Mouse (Mus musculus) right cerebral cortex, adult 2 months (tissue): ENCODE measurements around the gene Lix1l.

ENCODE experiments used
- DNase-seq, 2 experiments: peaks; one replicate each; pipeline ENCODE4 v3.0.0; 2021 to 2022; ENCODE audit warnings: low spot score in 2 of 2

The Lix1l gene

DNA sequence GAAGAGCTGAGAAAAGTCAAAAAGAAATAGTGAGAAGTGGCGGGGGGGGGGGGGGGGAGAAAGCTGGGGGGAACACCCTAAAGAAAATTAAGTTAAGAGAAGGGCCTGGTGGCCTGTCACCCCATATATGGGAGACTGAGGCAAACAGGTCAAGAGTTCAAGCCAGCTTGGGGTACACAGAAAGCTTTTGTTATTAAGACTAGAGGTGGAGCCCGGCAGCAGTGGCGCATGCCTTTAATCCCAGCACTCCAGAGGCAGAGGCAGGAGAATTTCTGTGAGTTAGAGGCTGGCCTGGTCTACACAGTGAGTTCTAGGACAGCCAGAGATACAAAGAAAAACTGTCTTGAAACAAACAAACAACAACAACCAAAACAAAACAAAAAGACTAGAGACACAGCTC, 35.8 kb upstream of the Lix1l start:
- no peak for DNase-seq

- DNase-seq = no peak
These were observed 34.1 kb upstream of the Lix1l start for GRCm38 (mm10) chr3:96566661-96567450.

GRCm38 (mm10) chr3:96568605-96569004, 32.3 kb upstream of the Lix1l start:
- DNase-seq = no peak

DNA sequence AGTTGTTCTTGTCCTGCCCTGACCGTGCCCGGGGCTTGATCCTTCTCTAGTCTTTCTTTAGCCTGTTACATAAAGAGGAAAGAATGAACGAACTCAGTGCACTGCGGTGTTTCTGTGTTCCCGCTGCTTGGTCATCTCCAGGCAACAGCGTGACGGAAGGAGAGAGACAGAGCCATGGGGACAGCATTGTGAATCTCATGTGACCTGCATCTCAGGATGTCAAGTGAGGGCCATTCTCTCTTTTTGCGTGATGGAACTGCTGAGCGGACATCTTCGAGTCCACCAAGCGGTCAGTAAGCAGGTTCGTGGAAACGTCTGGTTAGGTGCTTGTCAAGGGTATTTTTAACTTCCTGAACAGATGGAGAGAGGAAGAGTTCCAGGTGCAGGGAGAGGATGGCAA, 31.4 kb upstream of the Lix1l start:
- DNase-seq = no peak

DNA sequence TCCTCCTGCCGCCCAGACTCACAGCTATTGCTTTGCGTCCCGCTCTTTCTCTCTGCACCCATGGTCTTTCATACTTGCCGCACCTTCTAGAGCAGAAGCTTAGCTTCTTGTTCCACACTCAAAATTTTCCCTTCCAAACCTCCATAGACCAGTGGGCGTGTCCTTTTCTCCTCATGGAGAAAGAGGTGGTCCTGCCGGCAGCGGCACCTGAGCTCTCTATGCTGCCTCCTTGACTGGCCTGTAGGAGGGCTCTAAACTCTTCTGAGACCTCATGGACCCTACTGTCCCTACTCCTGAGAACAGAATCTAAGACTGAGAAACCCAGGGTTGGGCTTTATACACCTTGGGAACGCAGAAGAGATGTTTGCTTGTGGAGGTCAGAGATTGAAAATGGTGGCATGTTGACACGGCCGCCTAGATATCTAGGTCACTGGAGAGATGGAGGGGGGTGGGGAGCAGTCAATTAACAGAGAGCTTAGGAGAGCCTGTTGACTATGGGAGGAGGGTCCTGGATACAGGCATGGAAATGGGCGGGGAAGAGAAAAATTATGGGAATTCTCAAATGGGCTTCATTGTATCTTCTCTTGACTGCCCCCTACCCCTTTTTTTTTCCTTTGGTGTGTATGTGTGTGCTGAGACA, 30.9 kb upstream of the Lix1l start:
- DNase-seq = no peak

DNA sequence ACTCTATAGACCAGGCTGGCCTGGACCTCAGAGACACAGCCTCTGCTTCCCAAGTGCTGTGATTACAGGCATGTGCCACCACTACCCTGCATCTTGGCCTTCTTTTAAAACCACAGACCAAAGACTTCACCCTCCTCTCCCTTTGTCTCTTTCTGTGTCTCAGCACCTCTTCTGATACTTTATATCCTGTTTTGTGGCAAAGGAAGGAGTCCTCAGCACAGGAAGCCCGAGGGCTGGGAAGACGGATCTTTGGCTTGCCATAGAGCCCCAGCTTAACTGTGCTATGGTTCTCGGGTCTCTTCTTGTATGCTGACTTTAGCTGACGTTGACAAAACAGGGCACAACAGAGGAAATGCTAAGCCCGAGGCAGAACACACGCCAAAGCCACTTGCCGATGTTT, 30.3 kb upstream of the Lix1l start:
- no peak for DNase-seq

- DNase-seq = no peak
These were observed 29.6 kb upstream of the Lix1l start for GRCm38 (mm10) chr3:96571336-96571735.

GRCm38 (mm10) chr3:96571896-96572698, 28.9 kb upstream of the Lix1l start:
- DNase-seq = no peak

- DNase-seq = no peak
These were observed 27.1 kb upstream of the Lix1l start for GRCm38 (mm10) chr3:96573611-96574511.

DNA sequence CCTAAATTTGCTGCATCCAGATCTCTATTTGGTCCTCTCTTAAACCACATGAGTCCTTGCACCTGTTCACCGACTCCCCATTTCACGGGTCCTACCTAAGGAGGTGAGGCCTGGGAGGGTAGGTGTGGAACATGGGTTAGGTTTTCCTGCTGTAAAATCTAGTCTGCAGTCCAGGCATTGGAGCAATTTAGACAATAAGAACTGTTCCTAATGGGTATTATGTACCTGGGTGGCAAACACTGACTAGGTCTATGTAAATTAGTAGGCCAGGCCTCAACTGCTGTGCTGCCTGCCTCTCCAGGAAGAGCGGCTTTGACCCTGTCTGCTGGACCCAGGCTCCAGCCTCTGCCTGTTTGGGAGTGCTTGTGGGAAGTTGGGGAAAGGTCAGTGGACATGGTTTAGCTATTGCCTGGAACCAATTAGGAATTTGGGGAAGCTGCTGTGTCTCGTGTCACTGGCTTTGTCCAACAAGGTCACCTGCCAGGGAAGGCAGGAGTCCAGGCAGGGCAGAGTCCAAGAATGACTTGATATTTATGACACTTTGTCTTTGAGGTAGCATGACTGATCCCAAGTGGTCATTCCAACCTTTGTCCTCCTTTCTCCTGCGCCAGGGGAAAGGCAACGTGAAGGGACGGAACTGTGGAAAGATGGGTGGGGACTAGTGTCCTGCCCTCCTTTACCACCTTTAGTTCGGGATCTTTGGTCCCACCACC, 25.5 kb upstream of the Lix1l start:
- no peak for DNase-seq

GRCm38 (mm10) chr3:96576005-96576658, 24.8 kb upstream of the Lix1l start:
- DNase-seq = no peak

DNA sequence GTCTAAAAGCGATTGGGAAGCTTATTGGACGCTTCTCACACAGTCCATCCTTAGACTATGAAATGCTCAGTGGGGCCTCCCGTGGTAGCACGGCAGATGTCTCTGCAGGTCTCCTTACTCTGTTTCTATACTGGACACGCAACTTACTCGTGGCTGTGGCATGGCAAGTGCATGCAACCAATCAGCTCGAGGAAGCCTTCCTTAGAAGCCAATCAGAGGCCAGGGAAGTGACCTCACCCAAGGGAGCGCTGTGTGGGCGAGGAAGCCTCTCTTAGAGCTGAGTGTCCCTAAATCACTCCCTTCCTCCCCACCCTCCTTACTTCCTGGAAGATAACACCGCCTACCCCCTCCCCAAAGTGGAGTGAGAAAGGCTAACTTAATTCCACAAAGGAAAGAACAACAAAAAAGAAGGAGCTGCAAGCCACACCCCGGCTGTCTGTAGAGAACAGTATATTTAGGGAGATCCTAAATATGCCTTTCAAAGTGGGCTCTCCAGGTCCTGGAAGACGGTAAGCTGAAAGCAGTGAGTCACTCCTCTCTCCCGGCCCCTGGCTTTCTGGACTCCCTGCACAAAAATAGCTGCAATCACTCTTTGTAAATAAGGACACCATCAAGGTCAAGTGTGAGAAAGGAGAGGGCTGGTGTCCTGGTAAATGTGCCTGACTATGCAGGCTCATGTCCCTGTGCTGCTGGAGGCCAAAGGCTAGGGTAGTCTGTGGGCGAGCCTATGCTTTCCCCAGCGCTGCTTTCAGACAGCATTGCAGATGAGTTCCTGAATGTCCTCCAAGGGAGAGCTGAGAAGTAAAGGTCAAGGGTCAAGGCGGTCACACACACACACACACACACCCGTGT, 24.0 kb upstream of the Lix1l start, which contains the start of gene Gm16253:
Gene Gm16253 (plus strand): TSS at position 295 of the 852 bp plus-strand sequence.
- peak; percentile 91 to 95 for DNase-seq

DNA sequence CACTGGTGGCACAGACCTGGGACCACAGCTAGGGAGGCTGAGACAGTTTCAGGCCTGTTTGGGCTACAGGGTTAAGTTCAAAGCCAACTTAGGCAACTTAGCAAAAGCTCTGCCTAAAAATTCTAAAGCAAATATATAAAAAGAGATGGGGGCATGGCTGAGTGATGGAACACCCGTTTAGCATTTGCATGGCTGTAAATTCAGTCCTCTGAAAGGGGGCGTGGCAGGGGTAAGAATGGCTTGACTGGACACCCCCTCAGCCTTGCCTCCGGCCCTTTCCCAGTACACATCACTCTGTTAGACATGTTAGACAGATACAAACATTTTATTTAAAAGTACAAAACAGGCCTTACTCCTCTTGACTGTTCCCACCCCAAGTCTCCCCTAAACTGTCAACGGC, 23.4 kb upstream of the Lix1l start:
- DNase-seq = no peak

GRCm38 (mm10) chr3:96578561-96579238, 22.2 kb upstream of the Lix1l start:
- DNase-seq = no peak

- no peak for DNase-seq
These were observed 21.7 kb upstream of the Lix1l start for GRCm38 (mm10) chr3:96579239-96579750.

DNA sequence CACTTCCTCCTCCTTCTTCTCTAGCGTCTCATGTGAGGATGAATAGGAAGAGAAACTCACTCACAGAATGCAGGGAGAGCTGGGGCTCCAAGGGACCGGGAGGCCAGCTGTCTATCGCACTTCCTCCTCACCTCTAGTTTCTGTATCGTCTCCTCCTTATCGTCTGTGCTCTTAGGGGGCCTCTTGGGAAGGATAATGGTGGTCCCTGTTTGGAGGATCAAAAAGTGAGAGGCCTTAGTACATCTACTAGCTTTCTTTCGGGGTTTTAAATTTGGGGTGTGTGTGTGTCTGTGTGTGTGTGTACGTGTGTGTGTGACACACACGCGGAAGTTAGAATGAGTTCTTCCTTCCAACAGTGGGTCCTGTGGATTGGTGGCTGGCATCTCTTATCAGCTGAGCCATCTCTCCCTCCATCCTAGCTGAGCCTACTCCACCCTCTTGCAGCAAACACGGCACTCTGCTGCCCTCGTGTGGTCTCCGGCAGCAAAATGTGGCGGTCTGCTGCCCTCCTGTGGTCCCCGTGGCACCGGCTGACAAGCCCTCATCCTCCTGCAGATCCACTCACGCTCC, 21.0 kb upstream of the Lix1l start:
- peak; percentile 91 to 95 for DNase-seq

DNA sequence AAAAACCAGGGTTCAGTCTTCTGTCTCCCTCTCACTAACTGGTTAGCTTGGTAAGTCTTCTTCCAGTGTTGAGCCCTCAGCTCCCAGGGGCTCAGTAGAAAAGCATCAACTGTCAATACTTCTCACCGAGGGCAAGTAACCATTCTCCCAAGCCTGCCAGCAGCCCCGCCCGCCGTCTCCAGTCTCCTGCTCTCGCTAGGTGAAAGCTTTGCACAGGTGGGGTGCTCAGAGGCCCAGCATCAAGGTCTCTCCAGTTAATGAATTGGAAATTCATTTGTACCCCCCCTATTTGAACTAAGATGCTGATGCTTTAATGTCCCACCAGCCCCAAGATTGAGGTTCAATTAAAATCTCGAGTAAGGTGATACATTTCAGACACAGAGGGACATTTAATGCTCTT, 19.8 kb upstream of the Lix1l start:
- no peak for DNase-seq
